Mouse (Mus musculus): ENCODE results near the gene Nr4a3.

Gene Nr4a3

GRCm38 (mm10) chr4:48044491-48045211 lies at the start of gene Nr4a3:
Nr4a3 (plus strand) TSS chr4:48045153.
- peak; percentile 88 for DNase-seq (ENCODE audit: low read depth, low spot score)

- DNase-seq (ENCODE audit: low read depth, low spot score), result no peak
Measured at GRCm38 (mm10) chr4:48002969-48003368, 42.0 kb upstream of the Nr4a3 start.

- DNase-seq (ENCODE audit: low read depth, low spot score), result no peak
Measured at GRCm38 (mm10) chr4:48003456-48003855, 41.5 kb upstream of the Nr4a3 start.

- no peak for DNase-seq (ENCODE audit: low read depth, low spot score)
Measured at GRCm38 (mm10) chr4:48006355-48006754, 38.6 kb upstream of the Nr4a3 start.

- no peak for DNase-seq (ENCODE audit: low read depth, low spot score)
Measured at GRCm38 (mm10) chr4:48012209-48012608, 32.7 kb upstream of the Nr4a3 start.

GRCm38 (mm10) chr4:48022966-48023365 lies 22.0 kb upstream of the Nr4a3 start:
- no peak for DNase-seq (ENCODE audit: low read depth, low spot score)

- no peak for DNase-seq (ENCODE audit: low read depth, low spot score)
Measured at GRCm38 (mm10) chr4:48029652-48030051, 15.3 kb upstream of the Nr4a3 start.

GRCm38 (mm10) chr4:48034287-48034686 lies 10.7 kb upstream of the Nr4a3 start:
- DNase-seq (ENCODE audit: low read depth, low spot score), result no peak

- no peak for DNase-seq (ENCODE audit: low read depth, low spot score)
Measured at GRCm38 (mm10) chr4:48037646-48038045, 7.3 kb upstream of the Nr4a3 start.

GRCm38 (mm10) chr4:48038847-48039246 lies 6.1 kb upstream of the Nr4a3 start:
- no peak for DNase-seq (ENCODE audit: low read depth, low spot score)

GRCm38 (mm10) chr4:48039736-48040135 lies 5.2 kb upstream of the Nr4a3 start:
- DNase-seq (ENCODE audit: low read depth, low spot score), result no peak

GRCm38 (mm10) chr4:48042466-48042785 lies 2.5 kb upstream of the Nr4a3 start:
- no peak for DNase-seq (ENCODE audit: low read depth, low spot score)

GRCm38 (mm10) chr4:48042786-48043701 lies 1.9 kb upstream of the Nr4a3 start:
- DNase-seq (ENCODE audit: low read depth, low spot score), result peak; percentile 96

GRCm38 (mm10) chr4:48044141-48044490 lies 837 bp upstream of the Nr4a3 start:
- no peak for DNase-seq (ENCODE audit: low read depth, low spot score)

GRCm38 (mm10) chr4:48045281-48045720 lies 348 bp downstream of the Nr4a3 start:
- no peak for DNase-seq (ENCODE audit: low read depth, low spot score)

- DNase-seq (ENCODE audit: low read depth, low spot score), result peak; percentile 65
Measured at GRCm38 (mm10) chr4:48045721-48046460, 938 bp downstream of the Nr4a3 start.

- DNase-seq (ENCODE audit: low read depth, low spot score), result peak; percentile 36
Measured at GRCm38 (mm10) chr4:48046461-48046901, 1.5 kb downstream of the Nr4a3 start.

GRCm38 (mm10) chr4:48047136-48047765 lies 2.3 kb downstream of the Nr4a3 start:
- no peak for DNase-seq (ENCODE audit: low read depth, low spot score)

GRCm38 (mm10) chr4:48047766-48048371 lies 2.9 kb downstream of the Nr4a3 start:
- DNase-seq (ENCODE audit: low read depth, low spot score), result peak; percentile 46

- DNase-seq (ENCODE audit: low read depth, low spot score), result no peak
Measured at GRCm38 (mm10) chr4:48048456-48049315, 3.7 kb downstream of the Nr4a3 start.
